Mouse (Mus musculus) neural tube, embryonic 13.5 days (tissue): ENCODE results near the gene Rnf169. TPM values are rescaled to one million over a fixed set of nuclear protein-coding genes. Genes with fewer than 3 reads are reported as not detected.

Experiments
- ATAC-seq: fragments of 200-750 bp; cut with Nextera tagmentation; 2 replicates; pipeline ENCODE4 v1.8.0; 2017; ENCODE audit warnings: low read depth, mild to moderate bottlenecking, moderate TSS enrichment, moderate library complexity
- H3K27ac ChIP-seq: fragments of 300-500 bp; sonication (generic); replicated peaks from 2 replicates; pipeline ENCODE4 v1.5.1; 2015; ENCODE audit warnings: moderate library complexity, mild to moderate bottlenecking, inconsistent platforms
- H3K27me3 ChIP-seq: fragments of 300-500 bp; sonication (generic); 2 replicates; pipeline ENCODE4 v1.6.1; 2015; ENCODE audit warnings: mild to moderate bottlenecking, inconsistent platforms
- H3K36me3 ChIP-seq: fragments of 300-500 bp; sonication (generic); 2 replicates; pipeline ENCODE4 v1.6.1; 2015; ENCODE audit warnings: mild to moderate bottlenecking, inconsistent platforms
- H3K4me1 ChIP-seq: fragments of 300-500 bp; sonication (generic); replicated peaks from 2 replicates; pipeline ENCODE4 v1.6.1; 2015; ENCODE audit warnings: inconsistent platforms
- H3K4me2 ChIP-seq: fragments of 300-500 bp; sonication (generic); 2 replicates; pipeline ENCODE4 v1.6.1; 2015; ENCODE audit warnings: inconsistent platforms, mild to moderate bottlenecking, moderate library complexity
- H3K4me3 ChIP-seq: fragments of 300-500 bp; sonication (generic); 2 replicates; pipeline ENCODE4 v1.5.1; 2015; ENCODE audit warnings: mild to moderate bottlenecking, inconsistent platforms
- H3K9ac ChIP-seq: fragments of 300-500 bp; sonication (generic); 2 replicates; pipeline ENCODE4 v1.6.1; 2015; ENCODE audit warnings: moderate library complexity, mild to moderate bottlenecking, inconsistent platforms
- H3K9me3 ChIP-seq: fragments of 300-500 bp; sonication (generic); 2 replicates; pipeline ENCODE4 v1.6.1; 2016; ENCODE audit warnings: inconsistent platforms
- WGBS: fragments of 180-500 bp; shearing (Covaris S2); methylation state at CpG from one replicate; pipeline ENCODE4 v1.1.7; 2015; 5-methylcytosine and 5-hydroxymethylcytosine counted together
- polyA plus RNA-seq: library from polyadenylated mRNA; unstranded; fragments of >200 nt; fragmentation: Nextera tagmentation; extraction: Ambion mirVana; gene quantifications from 2 replicates; pipeline ENCODE4 v1.2.1, GENCODE M21; 2015

The Rnf169 gene
- polyA plus RNA-seq, 1 experiment from 2014 or later, result 4.5 TPM

DNA sequence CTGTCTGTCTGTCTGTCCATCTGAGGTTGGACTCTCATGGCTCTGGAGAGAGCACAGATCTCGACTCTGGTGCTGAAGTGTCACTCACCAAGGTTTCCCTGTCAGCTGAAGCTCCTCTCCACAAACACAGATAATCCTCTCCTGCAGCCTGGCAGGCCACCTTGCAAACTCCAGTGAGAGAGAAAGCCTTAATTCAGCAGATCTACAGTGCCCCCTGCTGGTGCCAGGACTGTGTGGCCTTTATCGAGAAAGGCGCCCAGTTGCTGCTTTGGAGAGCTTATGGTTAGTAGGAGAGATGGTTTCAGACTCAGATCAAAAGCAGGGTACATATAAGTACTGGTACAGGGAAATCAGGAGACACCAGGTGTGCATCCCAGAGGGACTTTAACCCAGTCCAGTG lies 103.9 kb downstream of the Rnf169 start:
- Histone ChIP-seq H3K4me2 (no peak overlapping the region), H3K4me3 (no peak overlapping the region), H3K4me1 (peaks cover 7% of the 10 kb centered on the region; the same call in 1 of the 2 replicates), H3K36me3 (no peaks in the 10 kb centered on the region), H3K27ac (no peak overlapping the region), H3K9ac (no peak overlapping the region), H3K9me3 (no peaks in the 10 kb centered on the region), H3K27me3 (no peaks in the 10 kb centered on the region)
- WGBS, result 4% methylated on average over 3 of the region's 3 CpGs
- ATAC-seq, result peak; percentile 47; the same call in 1 of the 2 replicates

- ATAC-seq, result no peak
- no peak overlapping the region for H3K4me3 ChIP-seq
- 58% methylated on average over 5 of the region's 5 CpGs for WGBS
- H3K9me3 ChIP-seq, result no peaks in the 10 kb centered on the region
- H3K27me3 ChIP-seq, result no peaks in the 10 kb centered on the region
- H3K4me1 ChIP-seq, result peaks cover 7% of the 10 kb centered on the region; the same call in 1 of the 2 replicates
- no peak overlapping the region for H3K27ac ChIP-seq
- H3K4me2 ChIP-seq, result no peak overlapping the region
- H3K36me3 ChIP-seq, result no peaks in the 10 kb centered on the region
- no peak overlapping the region for H3K9ac ChIP-seq
These were observed 104.4 kb downstream of the Rnf169 start for GRCm38 (mm10) chr7:99875891-99876290.

DNA sequence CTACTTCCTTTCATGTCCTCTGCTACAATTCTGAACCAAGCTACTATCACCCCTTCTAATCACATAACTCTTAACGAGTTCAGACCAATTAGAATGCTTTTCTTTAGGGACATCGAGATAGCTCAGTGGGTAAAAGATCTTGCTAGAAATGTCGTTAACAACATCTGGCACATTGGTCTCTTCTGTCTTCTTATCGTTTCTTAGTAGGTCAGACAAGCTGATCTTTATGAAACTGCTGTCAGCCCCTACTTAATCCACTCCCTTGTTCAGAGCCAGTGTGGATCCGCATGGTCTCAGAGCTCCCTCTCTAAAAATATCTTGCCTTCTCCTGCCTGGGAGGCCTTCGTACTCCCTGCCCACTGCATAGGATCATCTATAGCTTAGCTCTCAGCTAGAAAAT lies 106.3 kb downstream of the Rnf169 start:
- no peak overlapping the region for H3K27ac ChIP-seq
- no peaks in the 10 kb centered on the region for H3K36me3 ChIP-seq
- H3K4me3 ChIP-seq, result no peak overlapping the region
- no peak overlapping the region for H3K4me2 ChIP-seq
- ATAC-seq, result no peak
- no peaks in the 10 kb centered on the region for H3K27me3 ChIP-seq
- H3K4me1 ChIP-seq, result peaks cover 7% of the 10 kb centered on the region; the same call in 1 of the 2 replicates
- 87% methylated on average over 6 of the region's 6 CpGs for WGBS
- no peaks in the 10 kb centered on the region for H3K9me3 ChIP-seq
- H3K9ac ChIP-seq, result no peak overlapping the region

Other genes with a start within 250 kb of the Rnf169 start
- not detected in 2 replicates for gene Olfr521, start 216.9 kb downstream of the Rnf169 start, polyA plus RNA-seq
- 1.5 and 1.6 TPM in 2 replicates for gene Neu3, start 152.0 kb downstream of the Rnf169 start, polyA plus RNA-seq
- gene Xrra1, start 121.3 kb downstream of the Rnf169 start, polyA plus RNA-seq, result 0.28 and 0.69 TPM in 2 replicates
- 329 and 360 TPM in 2 replicates for gene Spcs2, start 117.0 kb downstream of the Rnf169 start, polyA plus RNA-seq
- gene Chrdl2, start 25.7 kb upstream of the Rnf169 start, polyA plus RNA-seq, result 0.25 TPM in 1 of 2 replicates, not detected in the other
- gene Pold3, start 141.1 kb upstream of the Rnf169 start, polyA plus RNA-seq, result 35.3 and 38.8 TPM in 2 replicates
- gene Lipt2, start 178.8 kb upstream of the Rnf169 start, polyA plus RNA-seq, result 16.9 and 19.5 TPM in 2 replicates
- gene Kcne3, start 196.1 kb upstream of the Rnf169 start, polyA plus RNA-seq, result 0.39 and 1.7 TPM in 2 replicates
- gene Pgm2l1, start 246.9 kb upstream of the Rnf169 start, polyA plus RNA-seq, result 19.7 and 20.5 TPM in 2 replicates